Mouse (Mus musculus) lung, adult 2 months (tissue): ENCODE results near the gene Cpt1a.

Experiments used
- CTCF ChIP-seq: fragments of 200-500 bp; IDR thresholded peaks from 2 replicates; pipeline ENCODE4 v1.5.1; 2011; ENCODE audit warnings: mild to moderate bottlenecking, low read length, control low read depth; ENCODE audit not compliant: insufficient read depth
- POLR2A ChIP-seq: fragments of 200-500 bp; IDR thresholded peaks from 2 replicates; pipeline ENCODE4 v1.6.1; 2011; ENCODE audit warnings: low read depth, mild to moderate bottlenecking, control low read depth, low read length, borderline replicate concordance; ENCODE audit errors: extremely low read depth

- TF ChIP-seq CTCF: no peak
- no peak for TF ChIP-seq POLR2A
Measured at GRCm38 (mm10) chr19:3281886-3282285, 40.2 kb upstream of the Cpt1a start.
